Mouse (Mus musculus) kidney, embryonic 15.5 days (tissue): Measurements from ENCODE around the gene Fcrl5. TPM values are rescaled to one million over a fixed set of nuclear protein-coding genes. Genes with fewer than 3 reads are reported as not detected.

Experiments
- ATAC-seq: fragments of 200-750 bp; cut with Nextera tagmentation; replicated peaks from 2 replicates; pipeline ENCODE4 v1.8.0; 2017; ENCODE audit warnings: moderate TSS enrichment; ENCODE audit not compliant: low FRiP score
- H3K27ac ChIP-seq: fragments of 300-500 bp; sonication (generic); 2 replicates; pipeline ENCODE4 v1.5.1; 2015; ENCODE audit warnings: mild to moderate bottlenecking, inconsistent platforms
- H3K27me3 ChIP-seq: fragments of 300-500 bp; sonication (generic); 2 replicates; pipeline ENCODE4 v1.6.1; 2015; ENCODE audit warnings: inconsistent platforms
- H3K36me3 ChIP-seq: fragments of 300-500 bp; sonication (generic); 2 replicates; pipeline ENCODE4 v1.6.1; 2015; ENCODE audit warnings: inconsistent platforms
- H3K4me1 ChIP-seq: fragments of 300-500 bp; sonication (generic); 2 replicates; pipeline ENCODE4 v1.6.1; 2015; ENCODE audit warnings: inconsistent platforms
- H3K4me2 ChIP-seq: fragments of 300-500 bp; sonication (generic); 2 replicates; pipeline ENCODE4 v1.6.1; 2015; ENCODE audit warnings: moderate library complexity, mild to moderate bottlenecking, inconsistent platforms
- H3K4me3 ChIP-seq: fragments of 300-500 bp; sonication (generic); replicated peaks from 2 replicates; pipeline ENCODE4 v1.5.1; 2015; ENCODE audit warnings: mild to moderate bottlenecking, inconsistent platforms
- H3K9ac ChIP-seq: fragments of 300-500 bp; sonication (generic); 2 replicates; pipeline ENCODE4 v1.6.1; 2015; ENCODE audit warnings: mild to moderate bottlenecking, inconsistent platforms
- H3K9me3 ChIP-seq: fragments of 300-500 bp; sonication (generic); replicated peaks from 2 replicates; pipeline ENCODE4 v1.6.1; 2016; ENCODE audit warnings: inconsistent platforms
- WGBS: fragments of 180-500 bp; shearing (Covaris S2); methylation state at CpG from one replicate; pipeline ENCODE4 v1.1.7; 2015; ENCODE audit warnings: mixed read lengths; 5-methylcytosine and 5-hydroxymethylcytosine counted together
- polyA plus RNA-seq: library from polyadenylated mRNA; unstranded; fragments of >200 nt; fragmentation: Nextera tagmentation; extraction: Ambion mirVana; gene quantifications from 2 replicates; pipeline ENCODE4 v1.2.1, GENCODE M21; 2015

The Fcrl5 gene
- polyA plus RNA-seq, 1 experiment from 2014 or later = not detected

- Histone ChIP-seq H3K9ac (no peak overlapping the region), H3K4me1 (peaks cover 32% of the 10 kb centered on the region), H3K4me2 (no peak overlapping the region), H3K27ac (no peak overlapping the region), H3K9me3 (no peaks in the 10 kb centered on the region), H3K4me3 (no peak overlapping the region), H3K36me3 (peaks cover 42% of the 10 kb centered on the region), H3K27me3 (no peaks in the 10 kb centered on the region)
- ATAC-seq = no peak
- 69% methylated on average over 11 of the region's 11 CpGs for WGBS
Measured at GRCm38 (mm10) chr3:87540028-87540675, 104.6 kb downstream of the Fcrl5 start.

- Histone ChIP-seq H3K9me3 (no peaks in the 10 kb centered on the region), H3K36me3 (peaks cover 37% of the 10 kb centered on the region), H3K4me2 (no peak overlapping the region), H3K9ac (no peak overlapping the region), H3K4me3 (no peak overlapping the region), H3K27me3 (no peaks in the 10 kb centered on the region), H3K4me1 (peaks cover 37% of the 10 kb centered on the region), H3K27ac (no peak overlapping the region)
- 27% methylated on average over 8 of the region's 8 CpGs for WGBS
- no peak for ATAC-seq
Measured at GRCm38 (mm10) chr3:87540714-87541113, 105.1 kb downstream of the Fcrl5 start.

GRCm38 (mm10) chr3:87542481-87543215 lies 107.1 kb downstream of the Fcrl5 start:
- Histone ChIP-seq H3K9ac (no peak overlapping the region), H3K4me2 (no peak overlapping the region), H3K4me1 (peaks cover 31% of the 10 kb centered on the region), H3K4me3 (no peak overlapping the region), H3K36me3 (peaks cover 17% of the 10 kb centered on the region), H3K27ac (no peak overlapping the region), H3K27me3 (0 out of 2 replicates have a peak, but pooled peaks cover 2% of the 10 kb centered on the region), H3K9me3 (no peaks in the 10 kb centered on the region)
- 77% methylated on average over 7 of the region's 7 CpGs for WGBS
- ATAC-seq = no peak

- Histone ChIP-seq H3K9me3 (no peaks in the 10 kb centered on the region), H3K27ac (no peak overlapping the region), H3K27me3 (peaks cover 5% of the 10 kb centered on the region; the same call in 1 of the 2 replicates), H3K9ac (no peak overlapping the region), H3K4me2 (no peak overlapping the region), H3K4me3 (no peak overlapping the region), H3K36me3 (no peaks in the 10 kb centered on the region), H3K4me1 (peaks cover 28% of the 10 kb centered on the region)
- ATAC-seq = peak; percentile 81
- WGBS = 44% methylated on average over 3 of the region's 3 CpGs
Measured at GRCm38 (mm10) chr3:87545554-87545953, 110.0 kb downstream of the Fcrl5 start.

DNA sequence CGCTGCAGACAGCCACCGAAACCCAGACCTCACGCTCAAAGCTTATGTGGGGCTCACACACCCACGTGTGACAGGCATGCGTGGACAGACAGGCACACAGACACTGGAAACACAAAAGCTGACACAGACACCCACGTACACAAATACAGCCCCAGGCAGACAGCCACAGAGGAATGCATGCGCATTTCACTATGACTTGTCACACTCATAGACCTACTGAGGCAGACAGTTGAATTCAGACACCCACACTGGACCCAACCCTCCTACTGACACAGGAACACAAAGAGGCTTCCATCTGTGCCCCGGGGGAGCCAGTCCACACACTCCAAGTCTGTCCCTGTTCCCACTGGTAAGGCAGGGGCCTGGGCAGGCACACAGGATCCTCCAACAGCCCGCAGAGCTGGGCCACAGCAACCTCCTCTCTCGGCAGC lies 110.7 kb downstream of the Fcrl5 start:
- H3K9me3 ChIP-seq = no peaks in the 10 kb centered on the region
- no peak overlapping the region for H3K27ac ChIP-seq
- H3K4me1 ChIP-seq = peaks cover 26% of the 10 kb centered on the region
- no peak for ATAC-seq
- no peak overlapping the region for H3K4me3 ChIP-seq
- peaks cover 12% of the 10 kb centered on the region for H3K27me3 ChIP-seq
- H3K36me3 ChIP-seq = no peaks in the 10 kb centered on the region
- no peak overlapping the region for H3K4me2 ChIP-seq
- H3K9ac ChIP-seq = no peak overlapping the region
- 71% methylated on average over 10 of the region's 10 CpGs for WGBS

GRCm38 (mm10) chr3:87549908-87550307 lies 114.3 kb downstream of the Fcrl5 start:
- Histone ChIP-seq H3K4me3 (peak overlapping the region; percentile 17; the same call in 1 of the 2 replicates), H3K36me3 (no peaks in the 10 kb centered on the region), H3K4me2 (peak overlapping the region; percentile 49), H3K9me3 (no peaks in the 10 kb centered on the region), H3K27ac (no peak overlapping the region), H3K9ac (no peak overlapping the region), H3K27me3 (peaks cover 21% of the 10 kb centered on the region), H3K4me1 (peaks cover 18% of the 10 kb centered on the region)
- peak; percentile 17; the same call in 1 of the 2 replicates for ATAC-seq
- WGBS = 16% methylated on average over 14 of the region's 14 CpGs

Other genes starting within 250 kb of the Fcrl5 start
- gene Fcrls, start 172.0 kb upstream of the Fcrl5 start, polyA plus RNA-seq = 5.1 TPM in 2 replicates
- gene Cd5l, start 77.9 kb upstream of the Fcrl5 start, polyA plus RNA-seq = 0.68 and 0.80 TPM in 2 replicates
- gene Fcrl1, start 59.4 kb upstream of the Fcrl5 start, polyA plus RNA-seq = 0.36 and 0.66 TPM in 2 replicates
- 14.4 and 15.7 TPM in 2 replicates for gene Etv3, start 89.6 kb downstream of the Fcrl5 start, polyA plus RNA-seq
- gene Arhgef11, start 181.8 kb downstream of the Fcrl5 start, polyA plus RNA-seq = 17.4 and 17.8 TPM in 2 replicates